Mouse (Mus musculus) retina, postnatal 7 days (tissue): ENCODE data around the gene Pitpnm1.
A peak's percentile ranks its signal among the peaks of the same experiment; 100 is the strongest.

Experiments
- DNase-seq: peaks from one replicate; pipeline ENCODE4 v3.0.0-alpha.2; 2012; ENCODE audit warnings: low read depth, low spot score

Gene Pitpnm1

DNA sequence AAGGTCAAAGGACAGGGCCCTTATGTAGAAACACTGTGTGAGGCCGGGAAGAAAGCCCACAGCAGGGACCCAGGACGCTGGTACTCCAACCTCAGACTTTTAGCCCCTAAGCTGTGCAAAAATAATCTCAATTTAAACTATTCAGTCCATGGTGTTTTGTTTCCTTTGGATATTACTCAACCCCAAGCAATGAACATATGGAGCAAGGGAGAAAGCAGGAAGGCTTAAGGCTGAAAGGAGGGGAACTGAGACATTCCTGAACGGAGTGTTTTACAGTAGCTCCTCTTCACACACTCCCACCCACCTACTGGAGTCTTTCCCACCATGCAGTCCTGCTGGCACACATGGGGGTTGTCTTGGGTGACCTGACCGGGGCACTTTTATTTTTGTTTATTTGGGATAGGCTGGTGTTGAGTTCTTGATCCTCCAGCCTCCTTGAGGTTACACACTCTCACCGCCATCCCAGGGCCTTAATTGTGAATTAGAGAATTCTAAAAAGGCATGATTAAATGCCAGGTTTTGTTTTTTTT lies 5.0 kb upstream of the Pitpnm1 start:
- DNase-seq = no peak

GRCm38 (mm10) chr19:4095802-4096201 lies 4.0 kb upstream of the Pitpnm1 start:
- DNase-seq = no peak

DNA sequence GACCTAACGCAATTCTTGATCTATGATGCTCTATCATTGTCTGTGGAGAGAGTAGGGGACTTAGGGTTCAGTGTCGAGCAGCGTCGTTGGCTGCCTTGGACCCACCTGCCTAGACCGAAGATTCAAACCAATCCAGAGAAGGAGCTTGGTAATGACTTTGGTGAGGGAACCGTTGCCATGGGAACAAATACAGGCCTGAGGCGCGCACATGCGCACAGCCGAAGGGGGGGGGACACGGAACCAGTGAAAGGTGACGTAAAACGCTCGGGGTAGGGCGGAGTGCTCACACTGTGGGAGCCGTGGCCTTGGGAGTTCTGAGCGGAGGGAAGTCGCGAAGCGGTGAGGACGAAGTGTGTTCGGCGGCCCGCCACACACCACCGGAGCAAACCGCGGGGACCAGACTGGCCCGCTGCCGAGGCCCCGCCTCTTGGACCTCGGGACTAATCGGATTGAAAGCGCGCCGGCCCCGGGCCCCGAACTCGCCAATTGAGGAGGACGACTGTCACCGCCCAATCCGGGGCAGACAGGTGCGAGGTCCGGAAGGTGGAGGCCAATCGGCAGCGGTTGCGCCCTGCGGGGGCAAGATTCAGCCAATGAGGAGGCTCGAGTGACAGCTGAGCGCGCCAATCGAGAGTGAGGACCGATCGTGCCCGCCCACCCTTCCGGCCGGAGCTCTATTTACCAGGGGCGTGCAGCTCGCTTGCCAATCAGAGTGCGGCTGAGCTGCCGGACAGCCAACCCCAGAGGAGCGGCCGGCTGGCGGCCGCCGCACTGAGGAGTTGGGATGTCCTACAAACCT lies 3.0 kb upstream of the Pitpnm1 start, which contains the start of gene Cdk2ap2:
Gene Cdk2ap2, plus strand, starts transcription at position 541 of the 799 bp plus-strand sequence.
- peak; percentile 95 for DNase-seq

- no peak for DNase-seq
Measured at GRCm38 (mm10) chr19:4097441-4097825, 2.4 kb upstream of the Pitpnm1 start.

DNA sequence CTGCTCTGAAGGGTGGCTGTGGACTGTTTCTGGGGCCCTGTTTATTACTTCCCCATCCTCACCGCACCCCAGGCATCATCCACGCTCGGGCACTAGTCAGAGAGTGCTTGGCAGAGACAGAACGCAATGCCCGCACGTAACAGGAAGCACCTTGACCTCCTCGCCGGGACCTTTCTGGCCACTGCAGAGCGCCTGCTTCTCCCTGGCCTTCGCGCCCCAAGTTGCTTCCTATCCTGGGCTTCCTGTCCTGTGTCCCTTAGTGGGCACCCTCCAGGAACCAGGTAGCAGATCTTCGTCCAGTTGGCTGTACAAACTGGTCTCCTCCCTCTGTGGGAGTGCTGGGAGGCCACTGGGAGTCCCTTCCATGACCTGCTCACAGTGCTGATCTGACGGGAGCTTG lies 1.4 kb upstream of the Pitpnm1 start:
- DNase-seq = no peak

DNA sequence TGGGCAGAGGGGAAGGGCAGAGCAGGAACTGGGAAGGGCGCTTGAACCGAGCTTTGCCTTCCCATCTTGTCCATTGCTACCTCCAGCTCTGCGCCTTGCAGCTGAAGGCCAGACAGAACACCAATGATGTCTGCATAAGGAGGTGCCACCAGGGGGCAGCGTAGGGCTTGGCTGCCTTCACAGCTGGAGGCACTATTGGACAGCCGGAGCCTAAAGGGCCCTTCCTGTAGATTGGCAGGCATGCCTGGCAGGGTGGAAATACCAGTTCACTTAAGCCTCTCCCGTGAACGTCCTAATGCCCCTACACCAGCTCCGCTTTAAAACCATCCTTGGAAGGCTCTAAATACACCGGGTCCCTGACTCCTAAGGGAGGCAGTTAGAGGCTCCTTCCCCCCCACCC lies 742 bp upstream of the Pitpnm1 start:
- peak; percentile 86 for DNase-seq

- DNase-seq = peak; percentile 73
Measured at GRCm38 (mm10) chr19:4100718-4101261, 992 bp downstream of the Pitpnm1 start.

GRCm38 (mm10) chr19:4101466-4101865 lies 1.7 kb downstream of the Pitpnm1 start:
- peak; percentile 83 for DNase-seq

GRCm38 (mm10) chr19:4102049-4102448 lies 2.3 kb downstream of the Pitpnm1 start:
- no peak for DNase-seq

GRCm38 (mm10) chr19:4102626-4103025 lies 2.8 kb downstream of the Pitpnm1 start:
- DNase-seq = no peak

- no peak for DNase-seq
Measured at GRCm38 (mm10) chr19:4103294-4103693, 3.5 kb downstream of the Pitpnm1 start.

DNA sequence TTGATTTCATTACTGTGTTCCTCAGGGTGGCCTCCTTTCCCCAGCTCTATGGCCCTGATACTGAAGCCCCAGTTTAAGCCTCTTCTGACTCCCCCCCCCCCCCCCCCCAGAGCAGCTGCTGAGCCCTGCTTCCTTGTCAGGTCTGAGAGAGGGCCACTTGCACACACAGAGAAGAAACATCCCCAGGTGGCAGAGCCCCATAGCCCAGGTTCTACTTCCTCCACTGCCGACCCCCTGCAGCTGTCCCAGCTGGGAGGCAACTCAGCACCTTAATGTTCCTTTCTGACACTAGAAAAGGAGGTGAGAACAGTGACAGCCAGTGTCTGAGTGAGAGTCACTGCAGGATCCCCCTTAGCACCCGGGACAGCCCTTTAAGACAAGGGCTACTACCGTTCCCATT lies 4.0 kb downstream of the Pitpnm1 start:
- no peak for DNase-seq

DNA sequence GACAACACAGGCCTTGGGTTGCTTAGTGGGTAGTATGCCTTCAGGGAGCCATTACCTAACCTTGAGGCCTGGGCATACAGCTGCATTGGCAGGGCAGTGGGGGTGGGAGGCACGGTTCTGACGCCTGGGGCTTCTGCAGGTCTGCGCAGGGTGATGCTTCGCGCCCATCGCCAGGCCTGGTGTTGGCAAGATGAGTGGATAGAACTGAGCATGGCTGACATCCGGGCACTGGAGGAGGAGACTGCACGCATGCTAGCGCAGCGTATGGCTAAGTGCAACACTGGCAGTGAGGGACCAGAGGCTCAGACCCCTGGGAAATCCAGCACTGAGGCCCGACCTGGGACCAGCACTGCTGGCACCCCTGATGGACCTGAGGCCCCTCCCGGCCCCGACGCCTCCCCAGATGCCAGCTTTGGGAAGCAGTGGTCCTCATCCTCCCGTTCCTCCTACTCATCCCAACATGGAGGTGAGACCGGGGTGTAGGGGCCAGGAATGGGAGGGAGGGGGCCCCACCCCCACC lies 4.9 kb downstream of the Pitpnm1 start:
- DNase-seq = no peak

DNA sequence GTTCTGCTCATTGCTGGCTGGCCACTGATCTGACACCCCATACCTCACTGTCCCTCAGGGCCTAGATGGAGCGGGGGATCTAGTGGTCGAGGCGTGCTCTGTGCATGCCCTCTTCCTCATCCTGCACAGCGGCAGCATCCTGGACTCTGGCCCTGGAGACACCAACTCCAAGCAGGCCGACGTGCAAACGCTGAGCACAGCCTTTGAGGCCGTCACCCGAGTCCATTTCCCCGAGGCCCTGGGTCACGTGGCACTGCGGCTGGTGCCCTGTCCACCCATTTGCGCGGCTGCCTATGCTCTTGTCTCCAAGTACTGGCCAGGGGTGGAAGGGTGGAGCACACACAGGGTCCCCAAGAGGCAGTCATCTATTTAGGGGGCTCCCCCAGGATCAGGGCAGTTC lies 6.9 kb downstream of the Pitpnm1 start:
- no peak for DNase-seq

GRCm38 (mm10) chr19:4108535-4108934 lies 8.7 kb downstream of the Pitpnm1 start:
- DNase-seq = no peak

DNA sequence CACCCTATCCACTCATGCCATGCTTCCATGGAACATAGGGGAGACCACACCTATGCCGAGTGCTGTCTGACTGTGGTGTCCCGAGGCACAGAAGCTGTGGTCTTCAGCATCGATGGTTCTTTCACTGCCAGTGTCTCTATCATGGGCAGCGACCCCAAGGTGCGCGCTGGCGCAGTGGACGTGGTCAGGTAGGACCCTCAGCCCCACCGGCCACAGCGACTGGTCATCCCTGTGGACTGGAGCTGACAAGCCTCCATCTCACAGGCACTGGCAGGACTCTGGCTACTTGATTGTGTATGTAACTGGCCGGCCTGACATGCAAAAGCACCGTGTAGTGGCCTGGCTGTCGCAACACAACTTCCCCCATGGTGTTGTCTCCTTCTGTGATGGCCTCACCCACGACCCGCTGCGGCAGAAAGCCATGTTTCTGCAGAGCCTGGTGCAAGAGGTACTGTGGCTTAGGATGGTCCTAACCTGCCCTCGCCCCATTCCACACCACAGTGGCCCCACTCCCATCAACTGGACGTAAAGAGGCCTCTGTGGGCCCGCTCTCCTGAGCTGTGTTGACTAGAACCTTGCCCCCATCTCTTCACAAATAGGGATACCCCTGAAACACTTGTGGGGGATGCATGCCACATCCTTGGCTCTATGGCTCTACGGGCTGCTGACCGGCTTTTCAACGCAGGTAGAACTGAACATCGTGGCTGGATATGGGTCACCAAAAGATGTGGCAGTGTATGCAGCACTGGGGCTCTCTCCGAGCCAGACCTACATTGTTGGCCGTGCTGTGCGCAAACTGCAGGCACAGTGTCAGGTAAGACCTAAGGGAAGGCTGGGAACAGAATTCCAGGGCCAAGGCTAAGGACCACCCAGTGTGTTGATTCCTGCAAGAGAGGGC lies 12.5 kb downstream of the Pitpnm1 start:
- no peak for DNase-seq

DNA sequence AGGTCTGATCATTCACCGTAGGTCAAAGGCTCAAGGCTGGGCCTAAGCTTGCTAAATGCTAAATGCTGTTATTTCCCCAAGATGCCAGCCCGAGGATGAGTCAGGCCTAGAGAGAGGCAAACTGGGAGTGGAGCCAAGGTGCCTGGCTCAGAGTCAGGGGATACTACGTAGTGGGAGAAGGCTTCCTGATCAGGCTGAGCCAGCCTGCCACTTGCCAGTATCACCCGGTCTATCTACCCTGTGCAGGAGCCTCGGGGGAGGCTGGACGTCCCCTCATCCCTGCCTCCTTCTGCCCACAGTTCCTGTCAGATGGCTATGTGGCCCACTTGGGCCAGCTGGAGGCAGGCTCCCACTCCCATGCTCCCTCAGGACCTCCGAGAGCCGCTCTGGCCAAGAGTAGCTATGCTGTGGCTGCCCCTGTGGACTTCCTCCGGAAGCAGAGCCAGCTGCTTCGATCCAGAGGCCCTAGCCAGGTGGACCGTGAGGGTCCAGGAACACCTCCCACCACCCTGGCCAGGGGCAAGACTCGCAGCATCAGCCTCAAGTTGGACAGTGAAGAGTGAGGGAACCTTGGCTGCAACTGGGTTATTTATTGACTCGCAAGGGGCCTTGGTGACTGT lies 13.5 kb downstream of the Pitpnm1 start:
- no peak for DNase-seq

DNA sequence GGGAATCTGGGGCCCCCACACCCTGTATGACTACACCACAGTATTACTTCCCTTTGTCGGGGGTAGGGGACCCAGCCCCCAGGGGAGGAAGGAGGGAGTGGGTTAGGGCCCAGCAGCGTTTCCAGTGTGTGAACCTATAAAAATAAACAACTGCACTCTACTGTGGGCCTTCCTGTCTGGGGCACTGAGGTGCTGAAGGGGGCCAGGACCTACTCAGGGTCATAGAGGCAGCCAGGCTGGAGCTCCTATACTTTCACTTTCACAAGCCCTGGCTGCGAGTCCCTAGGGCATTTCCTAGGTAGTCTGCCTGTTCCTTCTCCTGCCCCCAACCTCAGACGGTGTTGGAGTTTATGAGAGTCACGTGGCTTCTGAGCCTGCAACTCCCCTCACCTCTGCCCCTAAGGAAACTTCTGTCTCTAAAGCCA lies 14.0 kb downstream of the Pitpnm1 start:
- no peak for DNase-seq

- no peak for DNase-seq
Measured at GRCm38 (mm10) chr19:4114551-4114950, 14.8 kb downstream of the Pitpnm1 start.

DNA sequence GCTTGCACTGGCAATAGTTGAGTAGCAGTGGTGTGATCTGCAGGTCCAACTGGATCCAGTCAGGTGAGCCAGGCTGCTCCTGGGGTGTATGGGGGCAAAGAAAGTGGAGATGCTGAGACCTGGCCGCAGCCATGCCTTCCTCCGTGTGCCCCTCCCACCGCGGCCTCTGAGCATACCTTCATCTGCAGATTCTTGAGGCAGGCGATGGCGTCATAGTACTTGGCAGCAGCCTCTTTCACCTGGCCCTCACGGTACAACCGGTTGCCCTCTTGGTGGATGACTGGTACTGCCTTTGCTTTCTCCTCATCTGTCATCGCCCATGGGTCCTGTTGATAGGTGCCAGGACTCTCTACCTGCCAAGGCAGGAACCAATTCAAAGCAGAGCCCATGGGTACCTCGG lies 15.3 kb downstream of the Pitpnm1 start:
- DNase-seq = no peak

- DNase-seq = no peak
Measured at GRCm38 (mm10) chr19:4115816-4116215, 16.0 kb downstream of the Pitpnm1 start.
